Mouse (Mus musculus) stomach, postnatal 0 days (tissue): ENCODE data around the gene Rsph1.

Experiments
- CTCF ChIP-seq: IDR thresholded peaks from 2 replicates; pipeline ENCODE4 v1.5.1; 2016; ENCODE audit warnings: antibody characterized with exemption, low read depth, mild to moderate bottlenecking, moderate library complexity
- EP300 ChIP-seq: optimal IDR thresholded peaks from 2 replicates; pipeline ENCODE3; 2016; ENCODE audit warnings: antibody characterized with exemption

GRCm38 (mm10) chr17:31322446-31322845, 45.3 kb upstream of the Rsph1 start:
- TF ChIP-seq CTCF (no peak), EP300 (no peak)
